Mouse (Mus musculus) heart, postnatal 0 days (tissue): ENCODE data around the gene Cd151.

Source experiments
- CTCF ChIP-seq: IDR thresholded peaks from 2 replicates; pipeline ENCODE4 v1.5.1; 2016; ENCODE audit warnings: antibody characterized with exemption, control low read depth, low read depth
- EP300 ChIP-seq: IDR thresholded peaks from 2 replicates; pipeline ENCODE4 v1.6.1; 2016; ENCODE audit warnings: antibody characterized with exemption, low read depth

GRCm38 (mm10) chr7:141447110-141447991, 19.8 kb upstream of the Cd151 start, which contains the start of gene Rplp2:
- TF ChIP-seq CTCF (no peak), EP300 (peak; percentile 94)
